Mouse (Mus musculus) gastrocnemius, postnatal 25 days (tissue): ENCODE measurements around the gene Kif6. TPM values are rescaled to one million over a fixed set of nuclear protein-coding genes. Genes with fewer than 3 reads are reported as not detected.

ENCODE experiments used
- DNase-seq: peaks from one replicate; pipeline ENCODE4 v3.0.0; 2022
- total RNA-seq, 2 experiments: library from RNA; stranded (reverse); gene quantifications; 1 replicate in 1 of 2; 2 replicates in 1 of 2; pipeline ENCODE4 v1.2.3; 2021

The Kif6 gene
- total RNA-seq, 2 experiments from 2014 or later, result 0.19 TPM; not detected in 1

- DNase-seq, result no peak
These were observed 245.3 kb downstream of the Kif6 start for GRCm38 (mm10) chr17:49860057-49860816.

- DNase-seq, result no peak
These were observed 248.7 kb downstream of the Kif6 start for GRCm38 (mm10) chr17:49863597-49863996.

- DNase-seq, result no peak
These were observed 250.7 kb downstream of the Kif6 start for GRCm38 (mm10) chr17:49865604-49866003.

- no peak for DNase-seq
These were observed 251.8 kb downstream of the Kif6 start for GRCm38 (mm10) chr17:49866653-49867215.

GRCm38 (mm10) chr17:49867321-49868137 is 252.6 kb downstream of the Kif6 start:
- no peak for DNase-seq

GRCm38 (mm10) chr17:49869246-49869645 is 254.3 kb downstream of the Kif6 start:
- DNase-seq, result no peak

GRCm38 (mm10) chr17:49872305-49872704 is 257.4 kb downstream of the Kif6 start:
- DNase-seq, result no peak

GRCm38 (mm10) chr17:49874746-49875145 is 259.8 kb downstream of the Kif6 start:
- no peak for DNase-seq

- DNase-seq, result no peak
These were observed 260.5 kb downstream of the Kif6 start for GRCm38 (mm10) chr17:49875401-49875800.

GRCm38 (mm10) chr17:49875939-49876651 is 261.2 kb downstream of the Kif6 start:
- DNase-seq, result no peak

GRCm38 (mm10) chr17:49880919-49881744 is 266.2 kb downstream of the Kif6 start:
- no peak for DNase-seq

- no peak for DNase-seq
These were observed 266.9 kb downstream of the Kif6 start for GRCm38 (mm10) chr17:49881796-49882195.

- DNase-seq, result no peak
These were observed 268.3 kb downstream of the Kif6 start for GRCm38 (mm10) chr17:49883136-49883755.

GRCm38 (mm10) chr17:49885035-49885434 is 270.1 kb downstream of the Kif6 start:
- no peak for DNase-seq

- DNase-seq, result no peak
These were observed 274.7 kb downstream of the Kif6 start for GRCm38 (mm10) chr17:49889629-49890028.

GRCm38 (mm10) chr17:49890861-49891260 is 275.9 kb downstream of the Kif6 start:
- DNase-seq, result no peak

- no peak for DNase-seq
These were observed 277.5 kb downstream of the Kif6 start for GRCm38 (mm10) chr17:49892390-49892789.

GRCm38 (mm10) chr17:49894471-49894870 is 279.5 kb downstream of the Kif6 start:
- DNase-seq, result peak; percentile 17

GRCm38 (mm10) chr17:49898849-49899331 is 284.0 kb downstream of the Kif6 start:
- DNase-seq, result no peak

- no peak for DNase-seq
These were observed 287.7 kb downstream of the Kif6 start for GRCm38 (mm10) chr17:49902613-49903012.

GRCm38 (mm10) chr17:49923429-49923828 is 308.5 kb downstream of the Kif6 start:
- no peak for DNase-seq
